Mouse (Mus musculus) hindbrain, postnatal 0 days (tissue): ENCODE data around the gene Dapk2. TPM values are rescaled to one million over a fixed set of nuclear protein-coding genes. Genes with fewer than 3 reads are reported as not detected.

ENCODE experiments used
- ATAC-seq: fragments of 200-750 bp; cut with Nextera tagmentation; 2 replicates; pipeline ENCODE4 v1.8.0; 2017; ENCODE audit warnings: mild to moderate bottlenecking, moderate TSS enrichment, moderate library complexity
- DNase-seq: peaks from one replicate; pipeline ENCODE4 v3.0.0-alpha.2; 2015; ENCODE audit warnings: low spot score
- H3K27ac ChIP-seq: fragments of 300-500 bp; sonication (generic); 2 replicates; pipeline ENCODE4 v1.5.1; 2014; ENCODE audit warnings: mild to moderate bottlenecking
- H3K27me3 ChIP-seq: fragments of 300-500 bp; sonication (generic); 2 replicates; pipeline ENCODE4 v1.6.1; 2014; ENCODE audit warnings: low read length, mixed read lengths; ENCODE audit not compliant: insufficient read depth
- H3K36me3 ChIP-seq: fragments of 300-500 bp; sonication (generic); 2 replicates; pipeline ENCODE4 v1.6.1; 2014; ENCODE audit warnings: low read length, mixed read lengths; ENCODE audit not compliant: insufficient read depth
- H3K4me1 ChIP-seq: fragments of 300-500 bp; sonication (generic); 2 replicates; pipeline ENCODE4 v1.6.1; 2014; ENCODE audit warnings: antibody characterized with exemption, low read length, mixed read lengths; ENCODE audit not compliant: insufficient read depth
- H3K4me2 ChIP-seq: fragments of 300-500 bp; sonication (generic); 2 replicates; pipeline ENCODE4 v1.6.1; 2014; ENCODE audit warnings: low read depth, mild to moderate bottlenecking, low read length, moderate library complexity, mixed read lengths
- H3K4me3 ChIP-seq: fragments of 300-500 bp; sonication (generic); 2 replicates; pipeline ENCODE4 v1.5.1; 2014; ENCODE audit warnings: low read length
- H3K9ac ChIP-seq: fragments of 300-500 bp; sonication (generic); replicated peaks from 2 replicates; pipeline ENCODE4 v1.6.1; 2014; ENCODE audit warnings: mild to moderate bottlenecking, low read length, moderate library complexity, mixed read lengths
- H3K9me3 ChIP-seq: fragments of 300-500 bp; sonication (generic); 2 replicates; pipeline ENCODE4 v1.6.1; 2016; ENCODE audit warnings: low read length, mixed read lengths
- CTCF ChIP-seq: IDR thresholded peaks from 2 replicates; pipeline ENCODE4 v1.5.1; 2016; ENCODE audit warnings: antibody characterized with exemption, control low read depth, low read depth
- WGBS: fragments of 180-500 bp; shearing (Covaris S2); extraction: QIAGEN DNeasy Blood & Tissue Kit; methylation state at CpG from one replicate; pipeline ENCODE4 v1.1.7; 2014; 5-methylcytosine and 5-hydroxymethylcytosine counted together
- polyA plus RNA-seq: library from polyadenylated mRNA; unstranded; fragments of >200 nt; fragmentation: Nextera tagmentation; extraction: Ambion mirVana; gene quantifications from 2 replicates; pipeline ENCODE4 v1.2.1, GENCODE M21; 2015
- total RNA-seq: library from RNA; depleted of rRNA; stranded (reverse); fragments of >200 nt; gene quantifications from 2 replicates; pipeline ENCODE4 v1.2.3, GENCODE M21; 2014

Gene Dapk2
- total and polyA plus RNA-seq, 2 experiments from 2014 or later: 0.21 to 0.55 TPM

DNA sequence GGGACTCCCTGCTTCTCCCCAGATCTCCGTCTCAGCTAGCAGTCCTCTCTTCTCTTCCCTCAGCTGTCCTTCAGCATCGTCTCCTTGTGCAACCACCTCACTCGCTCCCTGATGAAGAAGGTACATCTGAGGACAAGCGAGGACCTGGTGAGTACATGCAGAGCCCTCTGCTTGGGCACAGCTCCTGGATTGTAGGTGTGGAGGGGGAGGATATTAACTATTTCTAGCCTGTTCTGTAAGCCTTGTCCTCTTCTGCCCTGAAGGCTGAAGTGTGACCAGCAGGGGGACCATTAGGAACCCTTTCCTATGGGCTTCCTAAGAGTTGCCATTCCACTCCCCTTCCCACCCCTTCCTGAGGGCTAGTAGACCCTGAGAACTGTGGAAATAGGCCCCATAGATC lies 110.8 kb downstream of the Dapk2 start:
- Histone ChIP-seq H3K9me3 (no peaks in the 10 kb centered on the region), H3K36me3 (no peaks in the 10 kb centered on the region), H3K4me2 (no peak overlapping the region), H3K4me3 (no peak overlapping the region), H3K27ac (no peak overlapping the region), H3K27me3 (no peaks in the 10 kb centered on the region), H3K4me1 (no peaks in the 10 kb centered on the region), H3K9ac (no peak overlapping the region)
- ATAC-seq: no peak
- no peak for DNase-seq
- no peak for TF ChIP-seq CTCF
- WGBS: 79% methylated on average over 4 of the region's 4 CpGs

DNA sequence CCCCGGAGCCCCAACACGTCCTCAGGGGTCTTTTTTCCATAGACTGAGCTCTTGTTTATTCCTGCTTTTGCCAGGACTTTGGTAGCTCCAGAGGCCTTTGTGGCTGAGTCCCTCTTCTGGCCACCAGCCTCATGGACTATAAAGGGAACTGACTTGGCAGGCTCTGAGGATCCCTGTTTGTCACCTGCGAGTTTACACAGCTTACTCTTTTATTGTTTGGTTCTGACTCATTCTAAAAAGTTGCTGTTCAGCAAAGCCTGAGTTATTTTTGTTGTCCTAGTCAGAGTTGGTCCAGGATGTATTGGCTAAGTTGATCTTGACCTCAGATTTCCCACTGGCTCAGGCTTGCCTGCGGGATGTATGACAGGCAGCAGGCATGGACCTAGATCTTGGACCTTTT lies 112.0 kb downstream of the Dapk2 start:
- Histone ChIP-seq H3K9me3 (no peaks in the 10 kb centered on the region), H3K27me3 (no peaks in the 10 kb centered on the region), H3K4me3 (no peak overlapping the region), H3K27ac (no peak overlapping the region), H3K4me2 (no peak overlapping the region), H3K4me1 (peaks cover 7% of the 10 kb centered on the region; the same call in 1 of the 2 replicates), H3K36me3 (no peaks in the 10 kb centered on the region), H3K9ac (no peak overlapping the region)
- no peak for DNase-seq
- no peak for TF ChIP-seq CTCF
- no peak for ATAC-seq
- 68% methylated on average over 4 of the region's 4 CpGs for WGBS

DNA sequence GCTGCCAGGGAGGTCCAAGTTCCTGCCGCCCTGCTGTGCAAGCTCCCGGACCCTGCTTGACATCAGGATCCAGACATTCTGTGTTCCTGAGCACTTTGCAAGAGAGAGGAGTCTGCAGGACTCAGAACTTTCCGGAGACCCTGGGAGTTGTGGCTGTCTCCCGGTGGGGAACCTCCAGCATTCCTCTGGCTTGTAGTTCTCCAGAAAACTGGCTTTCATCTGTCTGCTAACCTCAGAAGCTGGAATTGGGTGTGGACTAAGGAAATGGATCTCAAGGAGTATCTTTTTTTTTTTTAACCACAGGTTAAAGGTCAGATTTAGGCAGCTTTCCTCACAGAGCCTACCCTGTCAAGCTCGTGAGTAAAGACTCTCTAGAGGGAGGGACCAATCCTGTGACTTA lies 113.7 kb downstream of the Dapk2 start:
- ATAC-seq (no peak), DNase-seq (no peak)
- Histone ChIP-seq H3K4me1 (peaks cover 11% of the 10 kb centered on the region; the same call in 1 of the 2 replicates), H3K4me2 (no peak overlapping the region), H3K4me3 (no peak overlapping the region), H3K9me3 (no peaks in the 10 kb centered on the region), H3K27me3 (no peaks in the 10 kb centered on the region), H3K9ac (no peak overlapping the region), H3K36me3 (no peaks in the 10 kb centered on the region), H3K27ac (no peak overlapping the region)
- no peak for TF ChIP-seq CTCF
- WGBS: 45% methylated on average over 5 of the region's 5 CpGs

DNA sequence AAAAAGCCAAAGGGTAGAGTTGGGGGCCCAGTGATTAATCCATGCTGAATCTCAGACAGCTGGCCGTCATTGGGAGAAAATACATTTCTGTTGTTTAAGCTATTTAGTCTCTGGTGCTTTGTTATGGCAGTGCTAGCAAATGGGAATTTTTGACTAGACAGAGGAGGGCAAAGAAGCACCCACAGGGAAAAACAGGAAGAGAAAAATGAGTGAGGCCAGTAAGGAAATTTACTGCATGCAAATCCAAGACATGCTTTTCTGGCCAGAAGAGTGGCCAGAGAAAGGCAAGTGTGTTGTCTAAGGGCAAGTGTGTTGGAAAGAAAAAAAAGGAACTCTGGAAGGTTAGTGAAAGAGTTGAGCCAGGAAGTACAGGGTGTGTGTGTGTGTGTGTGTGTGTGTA lies 115.6 kb downstream of the Dapk2 start:
- Histone ChIP-seq H3K9ac (no peak overlapping the region), H3K9me3 (no peaks in the 10 kb centered on the region), H3K4me1 (peaks cover 11% of the 10 kb centered on the region; the same call in 1 of the 2 replicates), H3K27ac (no peak overlapping the region), H3K4me2 (no peak overlapping the region), H3K4me3 (no peak overlapping the region), H3K36me3 (no peaks in the 10 kb centered on the region), H3K27me3 (no peaks in the 10 kb centered on the region)
- ATAC-seq (no peak), DNase-seq (no peak)
- no peak for TF ChIP-seq CTCF
- WGBS: 87% methylated on average over 1 of the region's 1 CpGs

DNA sequence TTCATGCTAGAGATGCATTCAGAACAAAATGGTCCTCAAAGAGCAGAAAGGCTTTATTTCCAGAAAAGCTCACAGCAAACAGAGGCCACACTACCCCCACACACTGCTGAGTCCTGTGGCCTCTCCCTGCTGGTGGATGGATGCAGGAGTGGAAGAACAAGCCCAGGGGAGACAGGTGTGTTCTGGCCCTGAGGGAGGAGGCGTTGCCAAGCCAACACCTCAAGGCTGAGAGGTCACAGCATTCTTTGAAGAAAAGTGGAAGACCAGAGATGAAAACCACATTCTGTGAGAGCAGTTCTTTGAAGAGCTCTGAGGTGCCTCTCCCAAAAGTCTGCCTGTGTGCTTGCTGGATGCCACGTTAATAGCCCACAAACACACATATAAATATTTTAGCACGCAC lies 116.6 kb downstream of the Dapk2 start:
- DNase-seq (no peak), ATAC-seq (no peak)
- Histone ChIP-seq H3K4me3 (no peak overlapping the region), H3K27me3 (no peaks in the 10 kb centered on the region), H3K36me3 (no peaks in the 10 kb centered on the region), H3K4me2 (peak overlapping the region; percentile 44; the same call in 1 of the 2 replicates), H3K9ac (no peak overlapping the region), H3K4me1 (peaks cover 11% of the 10 kb centered on the region; the same call in 1 of the 2 replicates), H3K9me3 (no peaks in the 10 kb centered on the region), H3K27ac (peak overlapping the region; percentile 11; the same call in 1 of the 2 replicates)
- WGBS: 23% methylated on average over 3 of the region's 3 CpGs
- TF ChIP-seq CTCF: no peak

DNA sequence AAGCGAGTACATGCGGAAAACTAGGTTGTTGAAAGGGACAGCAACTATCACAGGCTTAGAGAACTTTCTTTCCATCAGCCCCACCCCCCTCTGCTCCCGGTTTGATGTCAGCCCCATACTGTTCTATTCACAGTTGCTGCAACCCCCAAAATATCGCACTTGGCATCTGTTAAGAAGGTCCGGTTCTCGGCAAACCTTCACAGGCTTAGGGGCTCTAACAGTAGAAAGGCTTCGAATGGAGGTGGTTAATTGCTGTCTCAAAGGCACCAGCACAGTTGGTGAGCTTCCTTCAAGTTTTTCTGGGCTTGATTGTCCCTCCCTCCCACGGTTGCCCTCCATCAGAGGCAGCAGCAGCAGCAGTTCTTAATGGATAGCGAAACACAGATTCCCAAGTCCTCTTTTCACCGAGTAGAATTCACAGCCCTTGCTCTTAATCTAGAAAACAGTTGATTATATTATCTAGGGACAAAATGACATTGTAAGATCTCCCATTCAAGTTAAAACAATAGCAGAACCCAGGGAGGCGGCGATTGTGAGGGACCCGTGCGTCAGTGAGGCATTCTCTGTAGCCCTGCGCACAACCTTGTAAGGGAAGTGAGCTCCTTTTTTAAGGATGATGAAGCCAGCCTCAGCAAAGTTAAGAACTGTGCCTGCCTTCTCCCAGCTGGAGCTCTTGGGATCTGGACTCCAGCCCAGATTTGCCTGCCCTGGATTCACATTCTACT lies 117.4 kb downstream of the Dapk2 start:
- peak; percentile 57 for DNase-seq
- Histone ChIP-seq H3K27me3 (no peaks in the 10 kb centered on the region), H3K9me3 (no peaks in the 10 kb centered on the region), H3K36me3 (no peaks in the 10 kb centered on the region), H3K27ac (peak overlapping the region; percentile 66; the same call in 1 of the 2 replicates), H3K9ac (0 out of 2 replicates have a peak overlapping the region, but pooled peaks have one; percentile 18), H3K4me3 (peak overlapping the region; percentile 9; the same call in 1 of the 2 replicates), H3K4me2 (peak overlapping the region; percentile 44), H3K4me1 (peaks cover 11% of the 10 kb centered on the region; the same call in 1 of the 2 replicates)
- WGBS: 3% methylated on average over 15 of the region's 15 CpGs
- TF ChIP-seq CTCF: no peak
- ATAC-seq: peak; percentile 64

DNA sequence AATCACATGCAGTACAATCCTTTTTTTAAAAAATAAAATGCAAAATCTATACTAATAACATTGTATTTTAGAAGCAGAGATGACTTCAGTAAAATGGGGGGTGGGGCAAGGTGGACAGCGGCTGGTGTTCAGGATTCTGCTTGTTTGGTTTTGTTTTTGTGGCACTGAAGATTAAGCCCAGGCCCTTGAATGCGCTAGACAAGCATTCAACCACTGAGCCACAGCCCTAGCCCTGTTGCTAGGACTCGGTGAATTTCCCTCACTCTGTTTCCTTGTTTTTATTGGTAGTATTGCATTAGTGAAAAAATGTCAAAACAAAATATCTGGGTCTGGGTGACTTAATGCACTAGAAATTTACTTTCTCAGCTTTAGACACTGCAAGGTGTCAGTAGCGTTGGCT lies 118.0 kb downstream of the Dapk2 start:
- Histone ChIP-seq H3K4me2 (peak overlapping the region; percentile 44; the same call in 1 of the 2 replicates), H3K4me3 (no peak overlapping the region), H3K27me3 (no peaks in the 10 kb centered on the region), H3K27ac (no peak overlapping the region), H3K4me1 (peaks cover 11% of the 10 kb centered on the region; the same call in 1 of the 2 replicates), H3K9me3 (no peaks in the 10 kb centered on the region), H3K36me3 (no peaks in the 10 kb centered on the region), H3K9ac (no peak overlapping the region)
- TF ChIP-seq CTCF: no peak
- 34% methylated on average over 4 of the region's 4 CpGs for WGBS
- ATAC-seq: no peak
- DNase-seq: no peak
